Mouse (Mus musculus) c-Kit-negative CD71-positive TER-119-positive erythroid progenitor cells, embryonic 14.5 days (primary cell): ENCODE data around the gene Dnmt3a.

Source experiments
- DNase-seq: peaks from one replicate; pipeline ENCODE4 v3.0.0-alpha.2; 2013; ENCODE audit warnings: low read depth, low spot score

Dnmt3a gene

GRCm38 (mm10) chr12:3852521-3852920, 46.7 kb downstream of the Dnmt3a start:
- no peak for DNase-seq

DNA sequence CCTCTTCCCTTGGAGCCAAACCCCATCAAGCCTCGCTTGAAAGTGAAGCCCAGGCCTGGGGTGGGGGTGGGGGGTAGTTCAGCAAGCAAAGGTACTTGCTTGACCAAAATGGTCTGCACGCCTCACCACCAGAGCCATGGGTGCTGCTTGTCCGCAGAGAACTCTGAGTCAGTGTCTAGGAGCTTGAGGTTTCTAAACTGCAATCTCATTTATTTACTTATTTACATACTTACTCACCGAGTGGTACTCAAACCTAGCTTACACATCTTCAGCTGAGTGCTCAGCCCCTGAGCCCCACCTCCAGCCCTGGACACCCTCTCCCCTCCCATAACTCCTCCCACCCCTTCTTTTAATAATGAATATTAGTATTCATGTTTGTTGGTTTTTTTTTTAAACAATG, 48.6 kb downstream of the Dnmt3a start:
- no peak for DNase-seq

DNA sequence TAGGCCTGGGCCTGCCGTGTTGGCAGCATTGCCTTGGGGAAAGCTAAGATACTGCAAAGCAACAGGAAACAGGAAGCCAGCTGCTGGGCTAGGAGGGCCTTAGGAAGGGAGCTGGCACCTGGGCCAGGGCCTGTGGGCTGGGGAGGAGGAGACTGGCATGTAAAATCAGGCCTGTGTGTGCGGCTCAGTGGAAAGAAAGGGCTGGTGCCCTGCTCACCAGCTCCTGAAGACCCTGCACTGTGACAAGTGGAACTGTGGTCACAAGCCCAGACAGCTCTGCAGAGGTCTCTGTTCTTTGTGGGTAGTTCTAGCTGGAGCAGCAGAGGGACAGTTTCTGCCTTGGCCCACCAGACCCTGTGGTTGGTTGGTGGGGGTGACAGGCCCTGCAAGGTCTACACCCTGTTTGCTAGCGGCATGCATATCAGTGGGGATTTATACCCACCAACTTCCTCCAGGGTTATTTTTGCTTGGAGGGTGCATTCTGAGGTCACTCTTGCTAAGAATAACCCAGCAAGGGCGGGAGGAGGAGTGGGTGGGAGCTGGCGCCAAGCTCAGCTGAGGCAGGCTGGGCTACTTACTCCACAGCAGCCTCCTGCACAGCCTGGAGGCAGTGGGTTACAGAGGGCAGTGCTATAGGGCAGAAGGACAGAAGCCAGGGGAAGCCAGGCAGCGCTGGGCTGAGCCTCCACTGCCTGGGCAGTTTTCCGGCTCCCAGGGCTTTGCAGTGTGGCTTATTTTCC, 50.1 kb downstream of the Dnmt3a start:
- no peak for DNase-seq

DNA sequence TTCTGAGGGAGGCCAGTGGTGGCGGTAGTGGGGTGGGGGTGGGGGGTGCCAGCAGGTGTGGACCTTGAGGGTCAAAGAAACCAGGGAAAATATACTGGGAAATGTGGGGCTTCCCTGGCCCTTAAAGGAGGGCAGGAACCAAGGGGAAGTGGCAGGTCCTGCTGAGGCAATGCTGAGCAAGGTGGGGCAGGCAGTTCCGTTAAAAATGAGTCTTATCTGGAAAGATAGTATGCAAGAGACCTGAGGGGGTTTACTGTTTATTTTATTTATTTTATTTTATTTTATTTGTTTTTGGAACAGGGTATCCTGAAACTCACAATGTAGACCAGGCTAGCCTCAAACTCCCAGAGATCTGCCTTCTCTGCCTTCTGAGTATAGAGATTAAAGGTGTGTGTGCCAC, 50.9 kb downstream of the Dnmt3a start:
- DNase-seq: no peak

DNA sequence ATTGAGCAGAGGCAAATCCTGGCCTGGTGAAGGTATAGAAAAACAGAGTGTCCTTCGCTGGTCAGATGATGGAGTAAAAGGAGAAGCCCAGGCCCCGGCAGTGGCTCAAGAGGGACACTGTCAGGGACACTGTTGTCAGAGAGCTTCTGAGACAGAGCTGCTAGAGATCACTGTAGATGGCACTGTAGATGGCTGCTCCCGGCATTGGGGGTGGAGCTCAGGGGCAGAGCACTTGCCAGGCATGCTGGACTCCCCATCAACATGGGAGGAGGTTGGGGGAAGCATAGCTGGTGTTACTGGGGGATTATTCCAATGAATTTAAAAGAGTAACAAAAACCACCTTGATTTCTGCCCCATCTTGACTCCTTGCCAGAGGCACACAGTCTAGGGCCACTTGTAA, 51.4 kb downstream of the Dnmt3a start:
- DNase-seq: no peak

GRCm38 (mm10) chr12:3857773-3858172, 52.0 kb downstream of the Dnmt3a start:
- no peak for DNase-seq

- no peak for DNase-seq
Observed at GRCm38 (mm10) chr12:3858754-3859153, 52.9 kb downstream of the Dnmt3a start.

DNA sequence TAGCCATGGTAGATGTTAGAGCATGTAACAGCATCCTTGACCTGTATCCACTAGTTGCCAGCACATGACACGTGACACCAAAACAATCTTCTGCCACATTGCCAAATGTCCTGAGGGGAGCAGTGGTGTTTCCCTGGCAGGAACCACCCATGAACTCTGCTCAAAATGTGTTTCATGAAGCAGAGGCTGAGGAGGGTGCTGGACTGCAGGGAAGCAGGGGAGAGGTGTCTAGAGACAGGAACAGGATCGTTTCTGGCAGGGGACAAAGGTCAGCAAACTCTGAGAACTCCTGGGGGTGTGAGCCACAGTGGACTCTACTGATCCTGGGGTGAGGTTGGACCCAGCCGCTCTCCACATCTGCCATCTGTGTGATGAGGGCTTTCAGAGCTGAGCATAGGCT, 53.7 kb downstream of the Dnmt3a start:
- DNase-seq: no peak

- no peak for DNase-seq
Observed at GRCm38 (mm10) chr12:3860005-3860404, 54.2 kb downstream of the Dnmt3a start.

DNA sequence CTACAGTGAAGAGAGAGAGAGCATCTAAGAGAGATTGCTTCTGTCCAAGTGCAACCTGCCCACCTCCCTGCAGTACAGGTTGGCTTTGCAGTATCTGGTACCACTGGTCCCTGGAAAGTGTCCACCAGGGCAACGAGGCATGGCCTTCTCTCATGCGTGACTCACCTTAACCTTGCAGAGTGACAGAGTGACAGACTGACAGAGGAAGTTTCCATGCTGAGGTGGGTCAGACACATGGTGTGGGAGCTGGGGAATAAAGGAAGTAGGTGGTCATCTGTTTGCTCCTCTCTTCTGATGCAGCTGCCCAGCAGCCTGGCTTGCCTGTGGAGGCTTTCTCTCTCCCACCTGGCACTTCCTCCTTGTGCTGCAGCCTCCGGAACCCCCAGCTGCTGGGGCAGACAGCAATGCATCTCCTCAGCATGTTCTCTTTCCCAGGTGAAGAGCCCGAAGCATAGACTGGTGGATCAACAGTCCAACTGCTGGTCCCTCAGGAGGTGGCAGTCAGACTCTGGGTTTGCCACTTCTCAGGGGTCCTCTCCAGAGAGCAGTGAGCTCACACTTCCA, 55.9 kb downstream of the Dnmt3a start:
- DNase-seq: no peak

- DNase-seq: no peak
Observed at GRCm38 (mm10) chr12:3862253-3862652, 56.4 kb downstream of the Dnmt3a start.

DNA sequence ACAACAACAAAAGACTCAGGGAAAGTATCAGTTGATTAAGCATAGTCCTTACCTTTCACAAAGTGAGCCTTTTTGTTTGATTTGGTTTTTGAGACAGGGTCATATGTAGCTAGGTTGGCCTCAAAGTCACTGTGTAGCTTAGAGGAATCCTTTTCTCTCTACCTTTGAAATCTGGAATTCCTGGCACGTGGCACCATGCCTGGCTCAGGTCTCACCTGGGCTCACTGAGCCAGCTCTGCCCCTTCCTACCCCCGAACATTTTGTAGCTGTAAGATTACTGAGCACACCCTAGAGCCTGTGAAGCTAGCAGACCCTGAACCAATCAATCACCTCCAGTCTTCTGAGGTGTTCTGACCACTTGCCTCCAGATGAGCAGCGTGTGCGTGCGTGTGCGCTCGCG, 58.4 kb downstream of the Dnmt3a start:
- DNase-seq: no peak

- DNase-seq: no peak
Observed at GRCm38 (mm10) chr12:3865594-3865993, 59.8 kb downstream of the Dnmt3a start.

DNA sequence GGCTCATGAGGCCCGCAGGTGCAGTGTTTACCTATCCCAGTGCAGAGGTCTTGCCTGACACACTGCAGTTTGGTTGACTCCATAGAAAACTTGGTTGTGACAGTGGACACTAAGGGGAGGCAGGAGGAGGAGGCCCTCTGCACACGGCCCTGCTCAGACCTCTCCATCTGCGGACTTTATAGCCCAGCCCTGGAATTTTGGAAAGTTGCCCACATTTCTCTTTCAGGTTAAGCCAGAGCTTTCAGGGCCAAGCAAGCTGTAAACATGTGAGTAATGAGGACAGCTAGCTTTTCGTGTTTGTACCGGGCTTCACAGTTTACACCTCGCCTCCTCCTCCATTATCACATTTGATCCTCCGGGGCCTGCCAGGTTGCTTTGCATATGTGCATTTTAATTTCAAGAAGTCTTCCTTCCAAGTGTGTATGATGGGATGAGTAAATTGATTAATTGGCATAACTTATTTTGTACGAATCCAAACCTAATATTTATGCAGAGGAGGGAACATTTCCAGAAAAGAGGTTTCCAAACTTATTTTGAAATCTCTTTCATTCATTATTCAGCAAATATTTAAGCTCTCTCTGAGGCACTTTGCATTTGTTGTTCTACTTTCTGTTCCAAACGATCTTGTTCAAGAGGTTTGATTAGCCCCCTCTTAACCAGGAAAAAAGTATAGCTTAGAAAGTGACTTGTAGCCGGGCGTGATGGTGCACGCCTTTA, 61.0 kb downstream of the Dnmt3a start:
- no peak for DNase-seq

GRCm38 (mm10) chr12:3868115-3868514, 62.3 kb downstream of the Dnmt3a start:
- DNase-seq: no peak

DNA sequence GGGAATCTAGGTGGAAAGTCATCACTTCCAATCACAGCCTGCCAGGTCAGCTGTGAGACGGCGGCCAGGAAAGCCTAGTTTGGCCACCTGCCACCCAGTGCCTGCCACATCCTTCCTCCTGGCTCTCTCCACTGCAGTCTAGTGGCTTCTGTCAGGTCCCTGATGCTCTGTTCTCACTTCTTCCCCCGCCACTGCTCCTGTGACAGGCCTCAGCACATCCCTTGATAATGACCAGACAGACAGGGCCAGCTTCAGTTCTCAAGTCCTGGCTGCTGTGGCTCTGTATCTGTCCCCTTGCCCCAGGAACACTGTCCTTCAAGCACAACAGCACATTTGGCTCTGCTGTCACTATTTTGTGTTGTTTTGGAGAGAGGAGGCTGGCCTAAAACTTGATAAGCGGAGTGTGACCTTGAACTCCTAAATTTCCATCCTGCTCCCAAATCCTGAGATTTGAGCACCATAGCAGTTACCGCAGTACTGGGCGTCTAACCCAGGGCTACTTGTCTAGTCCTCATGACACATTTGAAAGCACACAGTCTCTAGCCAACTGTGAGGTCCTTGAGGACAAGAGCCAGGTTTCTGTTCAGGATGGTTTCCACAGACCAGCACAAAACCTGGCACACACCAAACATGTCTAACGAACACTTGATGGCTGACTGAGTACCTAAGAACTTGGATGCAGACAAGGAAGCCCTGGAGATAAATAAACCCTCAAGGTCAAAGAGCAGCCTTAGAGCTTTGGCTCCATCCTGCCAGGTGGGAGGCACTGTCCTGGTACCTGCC, 63.1 kb downstream of the Dnmt3a start:
- DNase-seq: no peak

- no peak for DNase-seq
Observed at GRCm38 (mm10) chr12:3870024-3870423, 64.2 kb downstream of the Dnmt3a start.

- DNase-seq: no peak
Observed at GRCm38 (mm10) chr12:3870859-3871462, 65.2 kb downstream of the Dnmt3a start.

DNA sequence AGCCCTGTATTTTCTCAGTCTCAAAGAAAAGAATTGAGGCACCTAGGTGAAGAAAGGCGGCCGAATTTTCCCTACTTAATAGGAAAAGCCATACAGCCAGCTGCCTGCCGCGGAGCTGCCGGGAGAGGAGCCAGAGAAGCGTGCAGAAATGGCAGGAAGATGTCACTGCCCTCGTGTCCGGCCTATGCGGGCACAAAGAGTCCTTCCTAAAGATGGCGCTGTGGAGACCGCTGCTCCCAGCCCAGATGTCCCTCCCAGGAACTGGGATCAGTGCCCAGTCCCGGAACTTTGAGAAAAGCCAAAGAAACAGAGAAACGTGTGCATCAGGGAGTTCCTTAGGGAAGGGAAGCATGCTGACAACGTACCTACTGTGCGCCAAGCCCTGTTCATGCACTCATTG, 65.8 kb downstream of the Dnmt3a start:
- no peak for DNase-seq

DNA sequence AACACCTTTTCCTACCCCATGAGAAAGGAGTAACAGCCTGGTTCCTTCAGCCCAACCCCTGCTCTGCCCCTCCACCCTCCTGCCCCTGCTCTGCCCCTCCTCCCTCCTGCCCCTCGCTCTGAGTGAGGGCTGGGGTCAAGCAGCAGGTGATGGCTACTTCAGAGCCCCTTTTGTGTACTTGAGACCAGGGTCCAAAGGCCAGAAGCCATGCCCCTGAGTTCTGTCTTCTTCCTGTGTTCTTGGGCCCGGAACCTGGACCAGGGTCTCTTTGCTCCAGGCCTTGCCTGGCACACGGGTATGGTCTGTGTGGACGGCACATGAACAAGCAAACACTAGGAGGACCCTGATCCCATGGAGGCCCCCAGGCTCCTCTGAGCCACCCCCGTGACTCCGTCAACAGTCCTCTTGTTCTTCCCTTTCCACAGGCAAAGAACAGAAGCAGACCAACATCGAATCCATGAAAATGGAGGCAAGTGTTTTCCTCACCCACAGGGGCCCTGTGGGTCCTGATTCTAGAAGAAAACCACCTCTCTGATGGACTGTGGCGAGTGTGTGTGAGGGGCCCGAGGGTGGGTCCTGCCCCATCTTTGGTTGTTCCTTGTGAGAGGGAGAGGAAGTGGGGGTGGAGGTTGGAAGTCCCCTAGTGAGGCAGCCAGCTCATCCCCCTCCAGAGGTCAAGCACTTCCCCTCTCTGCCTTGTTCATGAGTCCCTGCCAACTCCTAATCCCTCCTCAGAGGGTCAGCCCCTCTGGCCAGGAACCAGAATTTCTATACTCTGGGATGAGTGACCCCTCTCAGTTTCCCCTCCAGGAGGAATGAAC, 66.8 kb downstream of the Dnmt3a start:
- DNase-seq: no peak

DNA sequence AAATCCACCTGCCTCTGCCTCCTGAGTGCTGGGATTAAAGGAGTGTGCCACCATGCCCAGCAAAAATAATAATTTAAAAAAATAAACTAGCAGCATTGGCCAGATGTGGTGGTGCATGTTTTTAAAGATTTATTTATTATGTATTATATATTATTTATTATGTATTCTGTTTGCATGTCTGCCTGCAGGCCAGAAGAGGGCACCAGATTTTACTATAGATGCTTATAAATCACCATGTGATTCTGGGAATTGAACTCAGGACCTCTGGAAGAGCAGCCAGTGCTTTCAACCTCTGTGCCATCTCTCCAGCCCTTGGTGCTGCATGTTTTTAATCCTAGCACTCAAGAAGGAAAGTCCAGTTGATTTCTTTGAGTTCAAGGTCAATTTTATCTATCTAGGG, 69.7 kb downstream of the Dnmt3a start:
- DNase-seq: no peak
